Mouse (Mus musculus): ENCODE data around the gene Skint3. TPM values are rescaled to one million over a fixed set of nuclear protein-coding genes. Genes with fewer than 3 reads are reported as not detected.
"Not testable (repeated sequence)": the region's sequence is repeated elsewhere in the genome, so short reads cannot be mapped to it uniquely, and the experiment has no call there.

Gene Skint3
- not detected for total RNA-seq (2021)
- long read RNA-seq, experiment 1 = 0 reads
- long read RNA-seq, experiment 2 = 0 reads

- no peak for DNase-seq
- no peak within 1 kb of the TSS for H3K27ac ChIP-seq
- intact Hi-C loops (cut with DNase I) = no loop called here
- no peak for TF ChIP-seq CTCF (IDR thresholded peaks at IDR 0.05)
- H3K4me3 ChIP-seq = no peak within 1 kb of the TSS
Observed at GRCm38 (mm10) chr4:112231945-112232344, at the start of gene Skint3. Gene Skint3, plus strand, starts transcription at chr4:112232245.

- no peak for DNase-seq
- intact Hi-C loops (cut with DNase I) = no loop called here
- TF ChIP-seq CTCF (IDR thresholded peaks at IDR 0.05) = no peak
- Histone ChIP-seq H3K4me3 (no peak overlapping the region), H3K27ac (no peak overlapping the region)
Observed at GRCm38 (mm10) chr4:112243416-112243815, 11.4 kb downstream of the Skint3 start.

GRCm38 (mm10) chr4:112243951-112244350, 11.9 kb downstream of the Skint3 start:
- intact Hi-C loops (cut with DNase I) = no loop called here
- no peak for TF ChIP-seq CTCF (IDR thresholded peaks at IDR 0.05)

GRCm38 (mm10) chr4:112256022-112256421, 24.0 kb downstream of the Skint3 start:
- no peak for TF ChIP-seq CTCF (IDR thresholded peaks at IDR 0.05)
- intact Hi-C loops (cut with DNase I) = no loop called here
- no peak overlapping the region for H3K4me3 ChIP-seq
- DNase-seq = no peak
- H3K27ac ChIP-seq = no peak overlapping the region

More at GRCm38 (mm10) chr4:112243951-112244350, 11.9 kb downstream of the Skint3 start:
- H3K27ac ChIP-seq = no peak overlapping the region
- no peak for DNase-seq
- no peak overlapping the region for H3K4me3 ChIP-seq

GRCm38 (mm10) chr4:112287178-112287974, 55.3 kb downstream of the Skint3 start:
- Histone ChIP-seq H3K27ac (no peak overlapping the region), H3K4me3 (no peak overlapping the region)
- TF ChIP-seq CTCF (IDR thresholded peaks at IDR 0.05) = no peak
- no peak for DNase-seq
- intact Hi-C loops (cut with DNase I) = no loop called here

GRCm38 (mm10) chr4:112288396-112288795, 56.4 kb downstream of the Skint3 start:
- H3K27ac ChIP-seq = no peak overlapping the region
- no peak for TF ChIP-seq CTCF (IDR thresholded peaks at IDR 0.05)
- H3K4me3 ChIP-seq = no peak overlapping the region
- DNase-seq = no peak
- intact Hi-C loops (cut with DNase I) = no loop called here

- no peak for TF ChIP-seq CTCF (IDR thresholded peaks at IDR 0.05)
- intact Hi-C loops (cut with DNase I) = no loop called here
- no peak overlapping the region for H3K27ac ChIP-seq
- H3K4me3 ChIP-seq = no peak overlapping the region
- DNase-seq = no peak
Observed at GRCm38 (mm10) chr4:112302305-112302704, 70.3 kb downstream of the Skint3 start.

- TF ChIP-seq CTCF (IDR thresholded peaks at IDR 0.05) = no peak
- H3K4me3 ChIP-seq = no peak overlapping the region
- intact Hi-C loops (cut with DNase I) = no loop called here
- no peak overlapping the region for H3K27ac ChIP-seq
- DNase-seq = no peak
Observed at GRCm38 (mm10) chr4:112302855-112303509, 70.9 kb downstream of the Skint3 start.

- H3K27ac ChIP-seq; intact Hi-C loops (cut with DNase I); DNase-seq; H3K4me3 ChIP-seq: not testable (repeated sequence)
Observed at GRCm38 (mm10) chr4:112349111-112349510, 117.1 kb downstream of the Skint3 start.

Other genes starting within 250 kb of the Skint3 start
- gene Skint1, start 226.0 kb upstream of the Skint3 start, total RNA-seq (2021) = not detected
- not detected for gene Skint4, start 160.2 kb upstream of the Skint3 start, total RNA-seq (2021)
- gene Skint9, start 201.7 kb downstream of the Skint3 start, total RNA-seq (2021) = not detected